Mouse (Mus musculus) urinary bladder, adult 2 months (tissue): ENCODE results near the gene Phf14. TPM values are rescaled to one million over a fixed set of nuclear protein-coding genes. Genes with fewer than 3 reads are reported as not detected.
"Not testable (repeated sequence)": the region's sequence is repeated elsewhere in the genome, so short reads cannot be mapped to it uniquely, and the experiment has no call there.

Experiments
- DNase-seq: peaks from one replicate; pipeline ENCODE4 v3.0.0; 2022; ENCODE audit warnings: low spot score
- polyA plus RNA-seq: library from polyadenylated mRNA; depleted of rRNA; stranded (reverse); fragments of >200 nt; gene quantifications from 2 replicates; pipeline ENCODE4 v1.2.3, GENCODE M21; 2012; rRNA removed

Phf14 gene
- polyA plus RNA-seq, 1 experiment = 24.7 TPM

- DNase-seq = no peak
Observed at GRCm38 (mm10) chr6:12089439-12089992, 181.9 kb downstream of the Phf14 start.

GRCm38 (mm10) chr6:12095716-12096115 lies 188.1 kb downstream of the Phf14 start:
- DNase-seq = no peak

- no peak for DNase-seq
Observed at GRCm38 (mm10) chr6:12097125-12097524, 189.5 kb downstream of the Phf14 start.

- no peak for DNase-seq
Observed at GRCm38 (mm10) chr6:12105144-12105543, 197.5 kb downstream of the Phf14 start.

GRCm38 (mm10) chr6:12107326-12107725 lies 199.7 kb downstream of the Phf14 start:
- no peak for DNase-seq

- DNase-seq = no peak
Observed at GRCm38 (mm10) chr6:12107786-12108185, 200.2 kb downstream of the Phf14 start.

- no peak for DNase-seq
Observed at GRCm38 (mm10) chr6:12116926-12117818, 209.6 kb downstream of the Phf14 start.

- no peak for DNase-seq
Observed at GRCm38 (mm10) chr6:12117819-12118570, 210.4 kb downstream of the Phf14 start.

GRCm38 (mm10) chr6:12122759-12123158 lies 215.2 kb downstream of the Phf14 start:
- no peak for DNase-seq

- no peak for DNase-seq
Observed at GRCm38 (mm10) chr6:12125031-12125803, 217.6 kb downstream of the Phf14 start.

GRCm38 (mm10) chr6:12126601-12127000 lies 219.0 kb downstream of the Phf14 start:
- not testable (repeated sequence) for DNase-seq

- DNase-seq = no peak
Observed at GRCm38 (mm10) chr6:12127287-12127686, 219.7 kb downstream of the Phf14 start.

Other genes with a start within 250 kb of the Phf14 start
- gene Ndufa4, start 312 bp upstream of the Phf14 start, polyA plus RNA-seq = 769 and 991 TPM in 2 replicates